Mouse (Mus musculus) C2C12 (cell line): ENCODE measurements around the gene Spr. TPM values are rescaled to one million over a fixed set of nuclear protein-coding genes. Genes with fewer than 3 reads are reported as not detected.
A peak's percentile ranks its signal among the peaks of the same experiment; 100 is the strongest.
"Not testable (repeated sequence)": the region's sequence is repeated elsewhere in the genome, so short reads cannot be mapped to it uniquely, and the experiment has no call there.

Experiments
- H3K27me3 ChIP-seq: one replicate; pipeline ENCODE4 v1.6.1; 2011; ENCODE audit not compliant: control insufficient read depth, insufficient read depth, insufficient read length
- H3K36me3 ChIP-seq: one replicate; pipeline ENCODE4 v1.6.1; 2011; ENCODE audit not compliant: control insufficient read depth, insufficient read depth
- H3K4me3 ChIP-seq: one replicate; pipeline ENCODE4 v1.5.1; 2011; ENCODE audit warnings: mild to moderate bottlenecking, control low read depth; ENCODE audit not compliant: poor library complexity, insufficient read depth, severe bottlenecking
- H3K79me2 ChIP-seq: one replicate; pipeline ENCODE4 v1.6.1; 2011; ENCODE audit not compliant: control insufficient read depth, insufficient read depth
- H3K79me3 ChIP-seq: one replicate; pipeline ENCODE4 v1.6.1; 2011; ENCODE audit warnings: low read depth, control low read depth
- H3ac ChIP-seq: one replicate; pipeline ENCODE3; 2011; ENCODE audit warnings: low read depth; ENCODE audit not compliant: control insufficient read depth, insufficient read length
- CEBPB ChIP-seq: IDR thresholded peaks from one replicate; pipeline ENCODE4 v1.6.1; 2011; ENCODE audit warnings: low read depth, mild to moderate bottlenecking, control low read depth, moderate library complexity
- CTCF ChIP-seq: IDR thresholded peaks from one replicate; pipeline ENCODE4 v1.5.1; 2011; ENCODE audit not compliant: control insufficient read depth, insufficient read depth, insufficient read length
- FOSL1 ChIP-seq: IDR thresholded peaks from one replicate; pipeline ENCODE4 v1.8.0; 2011; ENCODE audit warnings: mild to moderate bottlenecking, low read length; ENCODE audit not compliant: poor library complexity, insufficient read depth, severe bottlenecking
- MAX ChIP-seq: IDR thresholded peaks from one replicate; pipeline ENCODE4 v1.6.1; 2011; ENCODE audit warnings: mild to moderate bottlenecking, control low read depth
- MYOD1 ChIP-seq: IDR thresholded peaks from one replicate; pipeline ENCODE4 v1.6.1; 2011; ENCODE audit warnings: low read depth; ENCODE audit not compliant: control insufficient read depth, insufficient read length
- MYOG ChIP-seq: IDR thresholded peaks from one replicate; pipeline ENCODE4 v1.6.1; 2011; ENCODE audit not compliant: control insufficient read depth, insufficient read length; ENCODE audit errors: extremely low read depth
- USF1 ChIP-seq: IDR thresholded peaks from one replicate; pipeline ENCODE4 v1.6.1; 2011; ENCODE audit warnings: low read depth, mild to moderate bottlenecking, control low read depth, moderate library complexity
- polyA plus RNA-seq: library from polyadenylated mRNA; unstranded; fragments of >200 nt; fragmentation: generic; extraction: Trizol; gene quantifications from one replicate; pipeline ENCODE4 v1.2.1, GENCODE M21; 2012; ENCODE audit warnings: missing spikeins

Gene Spr
- polyA plus RNA-seq, 1 experiment = 96.7 TPM

- peaks cover 35% of the 10 kb centered on the region for H3K27me3 ChIP-seq
- no peaks in the 10 kb centered on the region for H3K36me3 ChIP-seq
- no peaks in the 10 kb centered on the region for H3K79me2 ChIP-seq
- H3K79me3 ChIP-seq = no peaks in the 10 kb centered on the region
- TF ChIP-seq USF1 = no peak
- TF ChIP-seq CEBPB = no peak
- no peak for TF ChIP-seq FOSL1
- TF ChIP-seq CTCF = no peak
- no peak for TF ChIP-seq MAX
- no peak for TF ChIP-seq MYOD1
- no peak for TF ChIP-seq MYOG
- H3ac ChIP-seq = no peak overlapping the region
- no peak overlapping the region for H3K4me3 ChIP-seq
These were observed 42.0 kb upstream of the Spr start for GRCm38 (mm10) chr6:85179569-85179968.

GRCm38 (mm10) chr6:85165440-85165921 lies 27.9 kb upstream of the Spr start:
- Histone ChIP-seq H3K27me3 (peaks cover 65% of the 10 kb centered on the region), H3K79me2 (no peaks in the 10 kb centered on the region), H3K79me3 (no peaks in the 10 kb centered on the region), H3K4me3 (no peak overlapping the region), H3ac (no peak overlapping the region), H3K36me3 (no peaks in the 10 kb centered on the region)
- TF ChIP-seq USF1 = no peak
- TF ChIP-seq CEBPB = no peak
- TF ChIP-seq FOSL1 = no peak
- no peak for TF ChIP-seq MYOD1
- no peak for TF ChIP-seq MAX
- TF ChIP-seq CTCF = no peak

GRCm38 (mm10) chr6:85160201-85160923 lies 22.8 kb upstream of the Spr start:
- H3K79me3 ChIP-seq = no peaks in the 10 kb centered on the region
- TF ChIP-seq CTCF = peak; percentile 35
- TF ChIP-seq FOSL1 = no peak
- TF ChIP-seq MYOD1 = no peak
- TF ChIP-seq MYOG = no peak
- no peak for TF ChIP-seq CEBPB
- no peak overlapping the region for H3K4me3 ChIP-seq
- H3K27me3 ChIP-seq = peaks cover 34% of the 10 kb centered on the region
- H3ac ChIP-seq = no peak overlapping the region
- H3K79me2 ChIP-seq = no peaks in the 10 kb centered on the region
- H3K36me3 ChIP-seq = no peaks in the 10 kb centered on the region

GRCm38 (mm10) chr6:85159092-85159760 lies 21.7 kb upstream of the Spr start:
- H3K4me3 ChIP-seq, H3K79me2 ChIP-seq, H3K79me3 ChIP-seq, H3K36me3 ChIP-seq, H3ac ChIP-seq: not testable (repeated sequence)
- H3K27me3 ChIP-seq = peaks cover 29% of the 10 kb centered on the region

- H3K79me3 ChIP-seq, H3K79me2 ChIP-seq, H3K4me3 ChIP-seq, H3K36me3 ChIP-seq, H3ac ChIP-seq: not testable (repeated sequence)
- peaks cover 22% of the 10 kb centered on the region for H3K27me3 ChIP-seq
These were observed 20.7 kb upstream of the Spr start for GRCm38 (mm10) chr6:85158040-85158804.

- peaks cover 15% of the 10 kb centered on the region for H3K27me3 ChIP-seq
- H3K79me3 ChIP-seq, H3K36me3 ChIP-seq, H3K79me2 ChIP-seq, H3K4me3 ChIP-seq, H3ac ChIP-seq: not testable (repeated sequence)
These were observed 19.0 kb upstream of the Spr start for GRCm38 (mm10) chr6:85156551-85156950.
